Mouse (Mus musculus): ENCODE data around the gene Itih2.

Itih2 gene

GRCm38 (mm10) chr2:10119276-10119675, 11.9 kb downstream of the Itih2 start:
- DNase-seq (ENCODE audit: inconsistent age in 2 of 2, low spot score in 1 of 2) = no peak

- DNase-seq (ENCODE audit: inconsistent age in 2 of 2, low spot score in 1 of 2) = no peak
Measured at GRCm38 (mm10) chr2:10118751-10119150, 12.4 kb downstream of the Itih2 start.

- DNase-seq (ENCODE audit: inconsistent age in 2 of 2, low spot score in 1 of 2) = no peak
Measured at GRCm38 (mm10) chr2:10108535-10109189, 22.5 kb downstream of the Itih2 start.

GRCm38 (mm10) chr2:10101180-10101579, 30.0 kb downstream of the Itih2 start:
- peak; percentile 36 to 77 for DNase-seq (ENCODE audit: inconsistent age in 2 of 2, low spot score in 1 of 2)

GRCm38 (mm10) chr2:10100471-10100870, 30.7 kb downstream of the Itih2 start:
- no peak for DNase-seq (ENCODE audit: inconsistent age in 2 of 2, low spot score in 1 of 2)

GRCm38 (mm10) chr2:10098598-10099215, 32.5 kb downstream of the Itih2 start:
- DNase-seq (ENCODE audit: inconsistent age in 2 of 2, low spot score in 1 of 2) = peak in 1 of 2 experiments; percentile 76

GRCm38 (mm10) chr2:10094327-10095100, 36.7 kb downstream of the Itih2 start:
- no peak for DNase-seq (ENCODE audit: inconsistent age in 2 of 2, low spot score in 1 of 2)

GRCm38 (mm10) chr2:10087256-10087850, 43.8 kb downstream of the Itih2 start:
- DNase-seq (ENCODE audit: inconsistent age in 2 of 2, low spot score in 1 of 2) = peak; percentile 32 to 84

- DNase-seq (ENCODE audit: inconsistent age in 2 of 2, low spot score in 1 of 2) = no peak
Measured at GRCm38 (mm10) chr2:10082737-10083136, 48.5 kb downstream of the Itih2 start.

- no peak for DNase-seq (ENCODE audit: inconsistent age in 2 of 2, low spot score in 1 of 2)
Measured at GRCm38 (mm10) chr2:10081453-10082080, 49.6 kb downstream of the Itih2 start.

GRCm38 (mm10) chr2:10080310-10081010, 50.7 kb downstream of the Itih2 start, which contains the start of the genes Atp5c1 and Kin:
Gene Atp5c1 (minus strand): TSS chr2:10080510.
Gene Kin (plus strand): TSS chr2:10080593.
- DNase-seq (ENCODE audit: inconsistent age in 2 of 2, low spot score in 1 of 2) = peak; percentile 98 to 99

GRCm38 (mm10) chr2:10079745-10080309, 51.4 kb downstream of the Itih2 start:
- DNase-seq (ENCODE audit: inconsistent age in 2 of 2, low spot score in 1 of 2) = no peak

- DNase-seq (ENCODE audit: inconsistent age in 2 of 2, low spot score in 1 of 2) = no peak
Measured at GRCm38 (mm10) chr2:10076675-10077074, 54.5 kb downstream of the Itih2 start.

- no peak for DNase-seq (ENCODE audit: inconsistent age in 2 of 2, low spot score in 1 of 2)
Measured at GRCm38 (mm10) chr2:10074470-10074869, 56.7 kb downstream of the Itih2 start.

- DNase-seq (ENCODE audit: inconsistent age in 2 of 2, low spot score in 1 of 2) = no peak
Measured at GRCm38 (mm10) chr2:10071751-10072150, 59.4 kb downstream of the Itih2 start.

GRCm38 (mm10) chr2:10058836-10059235, 72.4 kb downstream of the Itih2 start:
- peak; percentile 38 to 82 for DNase-seq (ENCODE audit: inconsistent age in 2 of 2, low spot score in 1 of 2)

- DNase-seq (ENCODE audit: inconsistent age in 2 of 2, low spot score in 1 of 2) = peak in 1 of 2 experiments; percentile 65
Measured at GRCm38 (mm10) chr2:10051996-10052395, 79.2 kb downstream of the Itih2 start.

GRCm38 (mm10) chr2:10050878-10051277, 80.3 kb downstream of the Itih2 start:
- DNase-seq (ENCODE audit: inconsistent age in 2 of 2, low spot score in 1 of 2) = peak in 1 of 2 experiments; percentile 35

GRCm38 (mm10) chr2:10049456-10049855, 81.7 kb downstream of the Itih2 start:
- DNase-seq (ENCODE audit: inconsistent age in 2 of 2, low spot score in 1 of 2) = peak in 1 of 2 experiments; percentile 55

- peak; percentile 94 to 97 for DNase-seq (ENCODE audit: inconsistent age in 2 of 2, low spot score in 1 of 2)
Measured at GRCm38 (mm10) chr2:10048461-10048860, 82.7 kb downstream of the Itih2 start, which contains the start of gene Taf3. Gene Taf3 (minus strand): TSS chr2:10048596.
